Comparison of ENCODE assay signal across 21 mouse cellular contexts in genomic region chr13:5937436-5937835, GRCm38 (mm10).
DNase-seq lines count a peak whose midpoint lies in the region; ATAC-seq lines count a peak whose summit lies in the region.
"Had no signal": no experiment of that assay in that cellular context is flagged by ENCODE, and none has a peak within 500 bp of the region (broad histone marks: within the 10 kb centered on the region; RNA-seq: fewer than 3 reads in every experiment).

No protein-coding gene starts in this region.

- DNase-seq in heart, adult 9 months (ENCODE audit: low spot score in 2 of 2) = peak; percentile 8 to 40
- DNase-seq in urinary bladder, postnatal 14 days (ENCODE audit: low spot score) = peak; percentile 11
- DNase-seq in urinary bladder, postnatal 25 days (ENCODE audit: low spot score) = no peak
- DNase-seq in fibroblast of lung, adult 2 months (ENCODE audit: low read depth) = peak; percentile 26
- DNase-seq in spleen, postnatal 36 days (ENCODE audit: low spot score in 2 of 2) = no peak
- DNase-seq: adrenal gland, postnatal 25 days; cerebellum, adult 9-11 months; gastrocnemius, adult 2 months; kidney, adult 2 months; kidney, postnatal 14 days; liver, postnatal 0 days; lung, postnatal 14 days had no signal

- no peak overlapping the region for H3K27ac ChIP-seq in heart, embryonic 11.5 days (ENCODE audit: low read depth, low read length)
- H3K27ac ChIP-seq: forebrain, embryonic 13.5 days; gastrocnemius, adult 2 months; hindbrain, embryonic 14.5 days; layer of hippocampus, adult 2 months; midbrain, embryonic 12.5 days; stomach, postnatal 0 days had no signal

- H3K9ac ChIP-seq in heart, embryonic 11.5 days (ENCODE audit: low read depth, low read length) = no peak overlapping the region
- H3K9ac ChIP-seq: forebrain, embryonic 13.5 days; hindbrain, embryonic 14.5 days; liver, postnatal 0 days; midbrain, embryonic 12.5 days had no signal

- H3K36me3 ChIP-seq in heart, embryonic 11.5 days (ENCODE audit: control insufficient read depth, insufficient read depth, low read length) = no peaks in the 10 kb centered on the region
- H3K36me3 ChIP-seq: midbrain, embryonic 12.5 days had no signal

- no peaks in the 10 kb centered on the region for H3K4me1 ChIP-seq in heart, embryonic 11.5 days (ENCODE audit: control insufficient read depth, insufficient read depth, low read length)
- H3K4me1 ChIP-seq: forebrain, embryonic 13.5 days; midbrain, embryonic 12.5 days had no signal

- WGBS in heart, embryonic 11.5 days (ENCODE audit: insufficient replicate concordance) = 51% methylated on average over 2 of the region's 2 CpGs

- no peak for ATAC-seq in heart, embryonic 11.5 days (replicated peaks; ENCODE audit: insufficient number of reproducible peaks, low FRiP score, low TSS enrichment)
- no peak for ATAC-seq in inflammation-experienced regulatory T-cells, adult 6 months
- ATAC-seq: forebrain, embryonic 13.5 days; liver, postnatal 0 days had no signal

- H3K27me3 ChIP-seq in heart, embryonic 11.5 days (ENCODE audit: control insufficient read depth, insufficient read depth, low read length) = no peaks in the 10 kb centered on the region
- H3K27me3 ChIP-seq: forebrain, embryonic 13.5 days; midbrain, embryonic 12.5 days had no signal

- H3K4me3 ChIP-seq in heart, embryonic 11.5 days (ENCODE audit: low read depth, low read length) = no peak overlapping the region
- H3K4me3 ChIP-seq: erythroblast, embryonic 14.5 days; forebrain, embryonic 13.5 days; gastrocnemius, adult 2 months; layer of hippocampus, adult 2 months; midbrain, embryonic 12.5 days had no signal

- no peaks in the 10 kb centered on the region for H3K9me3 ChIP-seq in heart, embryonic 11.5 days (replicated peaks; ENCODE audit: control insufficient read depth, low read length)
- H3K9me3 ChIP-seq: forebrain, embryonic 13.5 days; midbrain, embryonic 12.5 days had no signal

- no peak overlapping the region for H3K4me2 ChIP-seq in heart, embryonic 11.5 days
- H3K4me2 ChIP-seq: forebrain, embryonic 13.5 days; hindbrain, embryonic 14.5 days; liver, embryonic 11.5 days; midbrain, embryonic 12.5 days had no signal

Comparison
In these comparisons a context has a peak if more than half of its experiments do, and no peak if none do; other contexts are left out.
1. DNase-seq: peak in heart, adult 9 months (2 of 2), urinary bladder, postnatal 14 days (single experiment) and fibroblast of lung, adult 2 months (single experiment); none in urinary bladder, postnatal 25 days (single experiment) and spleen, postnatal 36 days (0 of 2).